Mouse (Mus musculus): ENCODE measurements around the gene Large2.
A peak's percentile ranks its signal among the peaks of the same experiment; 100 is the strongest.

Gene Large2

DNA sequence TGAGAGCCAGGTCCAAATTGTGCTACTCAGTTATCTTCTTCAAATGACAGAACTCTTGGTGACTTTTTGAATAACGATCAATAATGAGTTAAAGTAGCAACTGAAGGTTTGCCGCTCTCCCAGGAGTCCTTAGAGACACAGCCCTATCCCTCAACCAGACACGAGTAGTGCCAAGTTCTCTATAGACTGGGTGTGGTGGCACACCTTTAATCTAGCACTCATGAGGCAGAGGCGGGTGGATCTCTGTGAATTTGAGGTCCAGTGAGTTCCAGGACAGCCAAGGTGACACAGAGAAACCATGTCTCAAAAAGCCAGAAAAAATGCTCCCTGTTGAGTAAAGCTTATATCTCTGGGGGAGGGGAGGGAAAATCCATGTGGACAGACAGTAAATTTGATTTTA, 47.1 kb downstream of the Large2 start:
- no peak for DNase-seq

- no peak for DNase-seq
Measured at GRCm38 (mm10) chr2:92326221-92326620, 48.4 kb downstream of the Large2 start.

GRCm38 (mm10) chr2:92325676-92326075, 49.0 kb downstream of the Large2 start:
- no peak for DNase-seq

DNA sequence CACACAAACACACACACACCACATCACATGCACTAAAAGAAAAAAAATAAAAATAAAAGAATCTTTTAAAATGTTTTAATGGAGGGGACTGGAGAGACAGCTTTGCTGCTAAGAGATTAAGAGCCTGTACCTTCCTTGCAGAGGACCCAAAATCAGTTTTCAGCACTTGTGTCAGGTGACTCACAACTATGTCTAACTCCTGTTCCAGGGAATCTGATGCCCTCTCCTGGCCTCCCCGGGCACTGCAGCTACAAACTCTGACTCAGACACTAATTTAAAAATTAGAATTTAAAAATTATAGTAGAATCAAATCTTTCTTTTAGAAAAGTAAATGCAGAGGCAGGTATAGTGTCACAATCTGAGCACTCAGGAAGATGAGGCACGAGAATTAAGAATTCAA, 52.0 kb downstream of the Large2 start:
- DNase-seq: peak; percentile 76 to 82

DNA sequence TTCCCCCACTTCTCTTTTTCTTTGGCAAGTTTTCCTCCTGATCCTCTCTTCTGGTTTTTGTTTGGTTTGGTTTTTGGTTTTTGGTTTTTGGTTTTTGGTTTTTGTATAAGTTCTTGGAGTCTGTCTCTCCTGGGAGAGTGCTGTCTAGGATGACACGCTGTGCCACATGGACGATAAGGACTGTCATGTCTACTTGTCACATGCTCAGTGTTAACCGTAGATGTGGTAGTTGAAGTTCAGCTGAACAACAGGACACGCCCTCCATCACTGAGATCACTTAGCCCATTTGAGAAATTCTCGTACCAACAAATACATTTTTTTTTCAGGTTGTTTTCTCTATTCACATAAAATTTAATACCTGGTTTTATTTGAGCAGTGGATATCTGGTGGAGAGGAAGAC, 57.4 kb downstream of the Large2 start:
- no peak for DNase-seq

GRCm38 (mm10) chr2:92316652-92317051, 58.0 kb downstream of the Large2 start:
- DNase-seq: no peak

Measured in B cell, adult 2 months (primary cell).